Mouse (Mus musculus) CH12.LX (cell line): ENCODE measurements around the gene Tmc8.

Experiments
- CTCF ChIP-seq, 2 experiments: IDR thresholded peaks in 1 of 2; conservative IDR thresholded peaks in 1 of 2; 2 replicates each; pipeline ENCODE4 v1.5.1; 2011 to 2012; ENCODE audit warnings: low read depth in 2 of 2, low read length in 2 of 2, improper control_type of control experiment in 1 of 2, inconsistent platforms in 1 of 2, mild to moderate bottlenecking in 1 of 2, moderate library complexity in 1 of 2
- EP300 ChIP-seq: IDR thresholded peaks from 2 replicates; pipeline ENCODE4 v1.6.1; 2011; ENCODE audit warnings: low read length, improper control_type of control experiment
- MAFK ChIP-seq: IDR thresholded peaks from 2 replicates; pipeline ENCODE4 v1.6.1; 2011; ENCODE audit warnings: low read length, improper control_type of control experiment; ENCODE audit not compliant: insufficient replicate concordance
- NELFE ChIP-seq: IDR thresholded peaks from 2 replicates; pipeline ENCODE4 v1.6.1; 2011; ENCODE audit warnings: low read depth, low read length, improper control_type of control experiment
- POLR2A ChIP-seq: IDR thresholded peaks from 2 replicates; pipeline ENCODE4 v1.6.1; 2011; ENCODE audit warnings: low read depth, mild to moderate bottlenecking, improper control_type of control experiment, low read length
- POLR2AphosphoS2 ChIP-seq: IDR thresholded peaks from 2 replicates; pipeline ENCODE4 v1.6.1; 2011; ENCODE audit warnings: low read depth, low read length, improper control_type of control experiment
- RCOR1 ChIP-seq: conservative IDR thresholded peaks from 2 replicates; pipeline ENCODE4 v1.6.1; 2012; ENCODE audit warnings: low read depth, mild to moderate bottlenecking, inconsistent platforms, low read length, improper control_type of control experiment
- SIN3A ChIP-seq: IDR thresholded peaks from 2 replicates; pipeline ENCODE4 v1.6.1; 2012; ENCODE audit warnings: low read length, improper control_type of control experiment, inconsistent platforms
- TCF12 ChIP-seq: IDR thresholded peaks from 2 replicates; pipeline ENCODE4 v1.6.1; 2014; ENCODE audit warnings: low read depth, mild to moderate bottlenecking, inconsistent platforms, low read length, improper control_type of control experiment
- ZC3H11A ChIP-seq: IDR thresholded peaks from 2 replicates; pipeline ENCODE4 v1.6.1; 2012; ENCODE audit warnings: low read depth, mild to moderate bottlenecking, inconsistent platforms, low read length, improper control_type of control experiment

DNA sequence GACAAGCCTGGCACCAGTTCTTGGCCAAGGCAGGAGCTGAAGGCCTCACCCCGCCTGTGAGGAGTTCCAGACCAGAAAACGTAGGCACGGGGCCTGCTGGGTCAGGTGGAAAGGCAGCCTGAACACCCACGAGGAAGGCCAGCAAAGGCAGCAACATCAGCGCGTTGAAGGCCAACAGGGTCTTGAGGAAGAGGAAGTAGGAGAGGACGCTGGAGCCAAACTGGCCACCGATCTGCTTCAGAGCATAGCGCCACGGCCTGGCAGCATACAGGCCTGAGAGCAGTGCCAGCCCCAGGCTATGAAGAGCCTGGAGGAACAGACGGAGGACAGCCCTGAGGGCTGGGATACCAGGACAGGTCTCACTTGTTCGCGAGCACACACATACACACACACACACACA, 6.3 kb upstream of the Tmc8 start:
- TF ChIP-seq SIN3A, result no peak
- no peak for TF ChIP-seq TCF12
- TF ChIP-seq POLR2A, result no peak
- no peak for TF ChIP-seq MAFK
- TF ChIP-seq RCOR1, result no peak
- TF ChIP-seq POLR2AphosphoS2, result no peak
- no peak for TF ChIP-seq EP300
- TF ChIP-seq CTCF (conservative IDR thresholded peaks at IDR 0.05 in 1 of 2, IDR thresholded peaks at IDR 0.05 in 1 of 2; ENCODE audit: low read depth in 2 of 2, low read length in 2 of 2), result no peak
- no peak for TF ChIP-seq ZC3H11A
- TF ChIP-seq NELFE, result no peak
